Mouse (Mus musculus) lung, postnatal 0 days (tissue): Measurements from ENCODE around the gene Dmxl2. TPM values are rescaled to one million over a fixed set of nuclear protein-coding genes. Genes with fewer than 3 reads are reported as not detected.
A peak's percentile ranks its signal among the peaks of the same experiment; 100 is the strongest.

Experiments used
- ATAC-seq: fragments of 200-750 bp; cut with Nextera tagmentation; 2 replicates; pipeline ENCODE4 v1.8.0; 2017; ENCODE audit warnings: moderate library complexity
- DNase-seq: peaks from one replicate; pipeline ENCODE4 v3.0.0-alpha.2; 2016; ENCODE audit warnings: low spot score
- H3K27ac ChIP-seq: fragments of 300-500 bp; sonication (generic); 2 replicates; pipeline ENCODE4 v1.5.1; 2014; ENCODE audit warnings: antibody characterized with exemption, mild to moderate bottlenecking, low read length, mixed read lengths
- H3K27me3 ChIP-seq: fragments of 300-500 bp; sonication (generic); replicated peaks from 2 replicates; pipeline ENCODE4 v1.6.1; 2014; ENCODE audit warnings: low read length, mixed read lengths; ENCODE audit not compliant: insufficient read depth
- H3K36me3 ChIP-seq: fragments of 300-500 bp; sonication (generic); 2 replicates; pipeline ENCODE4 v1.6.1; 2014; ENCODE audit warnings: low read length, mixed read lengths; ENCODE audit not compliant: insufficient read depth
- H3K4me1 ChIP-seq: fragments of 300-500 bp; sonication (generic); 2 replicates; pipeline ENCODE4 v1.6.1; 2014; ENCODE audit warnings: antibody characterized with exemption, low read depth, low read length, mixed read lengths; ENCODE audit not compliant: insufficient read depth
- H3K4me2 ChIP-seq: fragments of 300-500 bp; sonication (generic); replicated peaks from 2 replicates; pipeline ENCODE4 v1.6.1; 2014; ENCODE audit warnings: low read depth, mild to moderate bottlenecking, low read length, moderate library complexity, mixed read lengths
- H3K4me3 ChIP-seq: fragments of 300-500 bp; sonication (generic); 2 replicates; pipeline ENCODE4 v1.5.1; 2014; ENCODE audit warnings: low read depth, low read length
- H3K9ac ChIP-seq: fragments of 300-500 bp; sonication (generic); replicated peaks from 2 replicates; pipeline ENCODE4 v1.6.1; 2014; ENCODE audit warnings: low read depth, mild to moderate bottlenecking
- H3K9me3 ChIP-seq: fragments of 300-500 bp; sonication (generic); 2 replicates; pipeline ENCODE4 v1.6.1; 2016; ENCODE audit warnings: low read length, mixed read lengths
- CTCF ChIP-seq: IDR thresholded peaks from 2 replicates; pipeline ENCODE4 v1.5.1; 2016; ENCODE audit warnings: antibody characterized with exemption, mild to moderate bottlenecking
- EP300 ChIP-seq: IDR thresholded peaks from 2 replicates; pipeline ENCODE4 v1.6.1; 2016; ENCODE audit warnings: antibody characterized with exemption, mild to moderate bottlenecking, control low read depth
- WGBS: fragments of 180-500 bp; shearing (Covaris S2); extraction: QIAGEN DNeasy Blood & Tissue Kit; methylation state at CpG from one replicate; pipeline ENCODE4 v1.1.7; 2014; 5-methylcytosine and 5-hydroxymethylcytosine counted together
- polyA plus RNA-seq: library from polyadenylated mRNA; unstranded; fragments of >200 nt; fragmentation: Nextera tagmentation; extraction: Ambion mirVana; gene quantifications from 2 replicates; pipeline ENCODE4 v1.2.1, GENCODE M21; 2015

Gene Dmxl2
- polyA plus RNA-seq, 1 experiment from 2014 or later: 4.8 TPM

- no peak overlapping the region for H3K4me3 ChIP-seq
- H3K4me2 ChIP-seq: no peak overlapping the region
- H3K27ac ChIP-seq: no peak overlapping the region
- no peak overlapping the region for H3K9ac ChIP-seq
- peak; percentile 41; the same call in 1 of the 2 replicates for ATAC-seq
- TF ChIP-seq EP300: no peak
- TF ChIP-seq CTCF: no peak
- H3K4me1 ChIP-seq: no peaks in the 10 kb centered on the region
- peak; percentile 28 for DNase-seq
- H3K27me3 ChIP-seq: no peaks in the 10 kb centered on the region
- H3K36me3 ChIP-seq: no peaks in the 10 kb centered on the region
- H3K9me3 ChIP-seq: no peaks in the 10 kb centered on the region
- 58% methylated on average over 4 of the region's 4 CpGs for WGBS
Observed at GRCm38 (mm10) chr9:54474031-54474430, 27.4 kb downstream of the Dmxl2 start.

GRCm38 (mm10) chr9:54472784-54473183 lies 28.6 kb downstream of the Dmxl2 start:
- no peak overlapping the region for H3K27ac ChIP-seq
- no peak overlapping the region for H3K4me3 ChIP-seq
- no peak for DNase-seq
- no peaks in the 10 kb centered on the region for H3K27me3 ChIP-seq
- no peak for ATAC-seq
- no peak overlapping the region for H3K9ac ChIP-seq
- no peaks in the 10 kb centered on the region for H3K36me3 ChIP-seq
- H3K4me1 ChIP-seq: no peaks in the 10 kb centered on the region
- H3K4me2 ChIP-seq: no peak overlapping the region
- no peak for TF ChIP-seq CTCF
- no peak for TF ChIP-seq EP300
- WGBS: 40% methylated on average over 3 of the region's 3 CpGs
- no peaks in the 10 kb centered on the region for H3K9me3 ChIP-seq

GRCm38 (mm10) chr9:54469339-54469738 lies 32.1 kb downstream of the Dmxl2 start:
- ATAC-seq: peak; percentile 9; the same call in 1 of the 2 replicates
- H3K9ac ChIP-seq: no peak overlapping the region
- H3K27me3 ChIP-seq: no peaks in the 10 kb centered on the region
- no peak overlapping the region for H3K4me3 ChIP-seq
- H3K4me2 ChIP-seq: no peak overlapping the region
- no peaks in the 10 kb centered on the region for H3K9me3 ChIP-seq
- TF ChIP-seq EP300: no peak
- TF ChIP-seq CTCF: no peak
- H3K4me1 ChIP-seq: no peaks in the 10 kb centered on the region
- peak; percentile 11 for DNase-seq
- no peaks in the 10 kb centered on the region for H3K36me3 ChIP-seq
- 84% methylated on average over 2 of the region's 2 CpGs for WGBS
- no peak overlapping the region for H3K27ac ChIP-seq

- H3K4me2 ChIP-seq: no peak overlapping the region
- no peaks in the 10 kb centered on the region for H3K4me1 ChIP-seq
- ATAC-seq: no peak
- 82% methylated on average over 1 of the region's 1 CpGs for WGBS
- H3K27me3 ChIP-seq: no peaks in the 10 kb centered on the region
- DNase-seq: peak; percentile 35
- no peak overlapping the region for H3K27ac ChIP-seq
- no peak overlapping the region for H3K9ac ChIP-seq
- H3K9me3 ChIP-seq: no peaks in the 10 kb centered on the region
- no peak overlapping the region for H3K4me3 ChIP-seq
- TF ChIP-seq CTCF: no peak
- TF ChIP-seq EP300: no peak
- H3K36me3 ChIP-seq: no peaks in the 10 kb centered on the region
Observed at GRCm38 (mm10) chr9:54467433-54467933, 33.9 kb downstream of the Dmxl2 start.

- no peaks in the 10 kb centered on the region for H3K9me3 ChIP-seq
- no peaks in the 10 kb centered on the region for H3K27me3 ChIP-seq
- H3K4me1 ChIP-seq: no peaks in the 10 kb centered on the region
- no peak overlapping the region for H3K4me3 ChIP-seq
- H3K4me2 ChIP-seq: no peak overlapping the region
- no peak overlapping the region for H3K9ac ChIP-seq
- ATAC-seq (no peak), DNase-seq (no peak)
- 85% methylated on average over 4 of the region's 4 CpGs for WGBS
- TF ChIP-seq CTCF (no peak), EP300 (no peak)
- H3K36me3 ChIP-seq: no peaks in the 10 kb centered on the region
- no peak overlapping the region for H3K27ac ChIP-seq
Observed at GRCm38 (mm10) chr9:54463483-54464054, 37.9 kb downstream of the Dmxl2 start.

GRCm38 (mm10) chr9:54439015-54439414 lies 62.4 kb downstream of the Dmxl2 start:
- no peak for DNase-seq
- 69% methylated on average over 6 of the region's 6 CpGs for WGBS
- TF ChIP-seq EP300: no peak
- TF ChIP-seq CTCF: no peak
- H3K27ac ChIP-seq: no peak overlapping the region
- no peak overlapping the region for H3K9ac ChIP-seq
- ATAC-seq: no peak
- no peaks in the 10 kb centered on the region for H3K36me3 ChIP-seq
- H3K9me3 ChIP-seq: no peaks in the 10 kb centered on the region
- no peak overlapping the region for H3K4me3 ChIP-seq
- no peak overlapping the region for H3K4me2 ChIP-seq
- H3K4me1 ChIP-seq: no peaks in the 10 kb centered on the region
- no peaks in the 10 kb centered on the region for H3K27me3 ChIP-seq
